Mouse (Mus musculus): ENCODE data around the gene Mrpl12.

GRCm38 (mm10) chr11:120484265-120484981 lies at the start of gene Mrpl12:
- TF ChIP-seq CTCF (IDR thresholded peaks at IDR 0.05; ENCODE audit: low read depth, low read length) (no peak), POLR2A (IDR thresholded peaks at IDR 0.05; ENCODE audit: extremely low read depth, insufficient read depth, low read length) (peak; percentile 84)
